Mouse (Mus musculus): ENCODE data around the gene Pax7.

Pax7 gene

DNA sequence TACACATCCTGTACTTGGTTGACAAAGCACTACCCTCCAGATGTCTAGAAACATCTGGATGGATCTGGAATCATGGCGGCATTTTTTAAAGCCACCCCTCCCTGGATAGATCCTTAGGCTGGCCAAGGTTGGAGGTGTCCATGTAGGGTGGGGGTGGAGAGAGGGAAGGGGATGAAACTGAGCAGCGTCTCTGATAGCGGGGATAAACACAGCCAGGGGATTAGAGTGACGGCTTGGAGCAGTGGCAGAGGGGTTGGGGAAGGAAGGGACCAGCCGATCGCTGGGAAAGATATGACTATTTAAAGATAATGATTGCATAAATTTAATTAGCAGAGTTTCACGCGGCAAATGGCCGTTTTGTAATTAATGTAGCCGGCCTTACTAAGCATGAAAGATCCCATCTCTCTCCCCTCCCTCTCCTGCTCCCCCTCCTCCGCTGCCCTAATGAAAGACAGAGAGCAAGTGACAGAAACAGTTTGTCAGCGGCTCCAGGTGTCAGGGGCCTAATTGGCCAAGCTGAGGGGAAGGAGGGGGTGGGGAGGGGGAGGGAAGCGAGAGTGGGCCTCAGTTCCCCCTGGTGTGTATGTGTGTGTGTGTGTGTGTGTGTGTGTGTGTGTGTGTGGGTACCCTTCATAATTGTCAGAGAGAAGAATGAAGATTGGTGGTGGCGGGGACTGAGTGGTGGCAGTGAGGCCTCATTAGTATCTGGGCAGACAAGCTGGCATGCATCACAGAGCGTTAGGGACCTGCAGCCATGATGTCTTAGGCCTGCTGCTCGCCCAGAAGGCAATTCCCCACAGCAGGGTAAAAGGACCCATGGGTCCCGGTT is 74.6 kb downstream of the Pax7 start:
- in situ Hi-C loops (cut with MseI, MboI) = no loop called here

- in situ Hi-C loops (cut with MseI, MboI) = no loop called here
Measured at GRCm38 (mm10) chr4:139756931-139757330, 76.4 kb downstream of the Pax7 start.

DNA sequence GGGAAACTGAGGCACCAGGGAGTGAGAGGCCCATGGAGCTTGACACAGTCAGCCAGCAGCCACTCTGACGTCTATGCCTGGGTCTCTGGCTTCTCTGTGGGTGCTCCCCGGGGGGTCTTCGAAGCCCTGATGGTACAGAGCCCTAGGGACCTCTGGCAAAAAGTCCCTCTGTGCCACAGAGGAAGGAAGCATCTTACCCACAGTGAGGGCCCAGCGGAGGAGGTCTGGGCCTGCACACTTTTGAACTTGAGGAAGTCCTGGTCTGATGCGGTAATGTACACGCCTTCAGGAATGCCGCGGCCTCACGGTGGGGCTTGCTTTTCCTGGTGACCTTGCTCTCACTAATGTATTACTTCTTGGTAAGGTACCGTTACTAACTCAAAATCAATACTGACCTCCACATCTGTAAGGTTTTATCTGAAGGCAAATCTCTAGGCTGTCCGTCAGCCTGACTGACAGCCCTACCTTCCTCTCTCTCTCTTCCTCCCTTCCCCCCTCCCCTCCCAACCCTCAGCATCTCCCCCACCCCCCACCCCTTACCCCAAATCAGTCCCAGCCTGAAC is 79.1 kb downstream of the Pax7 start:
- in situ Hi-C loops (cut with MseI, MboI) = no loop called here

DNA sequence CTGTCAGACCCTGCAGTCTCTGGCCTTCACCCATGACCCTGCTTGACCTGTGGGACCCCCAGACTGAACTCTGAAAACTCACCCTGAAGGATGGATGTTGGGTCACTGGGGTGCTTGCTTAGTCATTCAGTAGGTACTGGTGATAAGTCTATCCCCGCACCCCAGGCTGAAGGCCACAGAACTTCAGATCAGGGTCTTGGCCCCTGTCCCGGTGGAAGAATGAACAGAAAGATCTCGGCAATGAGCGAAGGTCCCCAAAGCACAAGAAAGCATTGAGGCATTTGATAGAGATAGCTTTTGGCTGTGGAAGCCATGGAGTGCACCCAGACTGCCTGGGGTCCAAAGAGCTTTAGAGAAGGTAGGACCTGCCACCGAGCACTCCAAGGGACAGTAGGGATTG is 82.4 kb downstream of the Pax7 start:
- in situ Hi-C loops (cut with MseI, MboI) = no loop called here

GRCm38 (mm10) chr4:139747190-139747936 is 86.0 kb downstream of the Pax7 start:
- in situ Hi-C loops (cut with MseI, MboI) = no loop called here

GRCm38 (mm10) chr4:139746177-139746576 is 87.2 kb downstream of the Pax7 start:
- in situ Hi-C loops (cut with MseI, MboI) = no loop called here

- in situ Hi-C loops (cut with MseI, MboI) = no loop called here
Measured at GRCm38 (mm10) chr4:139744765-139745395, 88.4 kb downstream of the Pax7 start.

GRCm38 (mm10) chr4:139743626-139744025 is 89.7 kb downstream of the Pax7 start:
- in situ Hi-C loops (cut with MseI, MboI) = no loop called here

- in situ Hi-C loops (cut with MseI, MboI) = no loop called here
Measured at GRCm38 (mm10) chr4:139737035-139737434, 96.3 kb downstream of the Pax7 start.

GRCm38 (mm10) chr4:139727101-139727500 is 106.2 kb downstream of the Pax7 start:
- in situ Hi-C loops (cut with MseI, MboI) = no loop called here

- in situ Hi-C loops (cut with MseI, MboI) = no loop called here
Measured at GRCm38 (mm10) chr4:139725421-139725820, 107.9 kb downstream of the Pax7 start.

DNA sequence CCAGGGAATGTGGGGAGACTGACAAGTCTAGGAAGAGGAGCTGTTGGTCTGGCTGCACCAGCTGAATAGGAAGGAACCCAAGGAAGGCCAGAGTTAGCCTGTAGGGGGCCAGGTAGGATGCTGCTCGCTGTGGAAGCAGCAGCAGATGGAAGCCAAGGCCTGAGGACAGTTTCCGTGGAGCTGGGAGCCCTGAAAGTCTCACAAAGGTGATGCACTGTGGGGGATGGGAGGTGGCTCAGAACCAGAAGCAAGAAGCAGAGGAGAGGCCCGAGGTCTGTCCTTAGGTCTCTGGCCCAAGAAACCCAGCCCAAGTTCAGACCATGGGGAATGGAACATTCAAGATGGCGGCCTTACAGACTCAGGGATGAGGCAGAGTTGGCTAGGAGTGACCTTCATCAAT is 109.0 kb downstream of the Pax7 start:
- in situ Hi-C loops (cut with MseI, MboI) = no loop called here

DNA sequence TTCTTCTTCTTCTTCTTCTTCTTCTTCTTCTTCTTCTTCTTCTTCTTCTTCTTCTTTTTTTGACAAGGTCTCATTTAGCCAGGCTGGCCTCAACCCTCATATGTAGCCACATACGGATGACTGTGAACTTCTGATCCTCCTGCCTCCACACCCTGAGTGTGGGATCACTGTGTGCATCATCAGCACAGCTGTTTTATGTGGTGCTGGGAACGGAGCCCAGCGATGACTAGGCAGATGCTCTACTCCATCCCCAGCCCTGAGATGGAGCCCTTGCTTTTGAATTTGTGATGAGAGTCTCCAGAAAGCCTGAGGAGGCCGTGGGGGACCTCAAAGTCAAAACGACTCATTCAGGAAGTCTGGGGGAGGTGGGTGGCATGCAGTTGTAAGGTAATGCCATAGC is 114.3 kb downstream of the Pax7 start:
- in situ Hi-C loops (cut with MseI, MboI) = no loop called here

GRCm38 (mm10) chr4:139716477-139717169 is 116.7 kb downstream of the Pax7 start:
- in situ Hi-C loops (cut with MseI, MboI) = no loop called here

- in situ Hi-C loops (cut with MseI, MboI) = no loop called here
Measured at GRCm38 (mm10) chr4:139715241-139715932, 117.9 kb downstream of the Pax7 start.

- in situ Hi-C loops (cut with MseI, MboI) = no loop called here
Measured at GRCm38 (mm10) chr4:139710467-139711334, 122.6 kb downstream of the Pax7 start.

DNA sequence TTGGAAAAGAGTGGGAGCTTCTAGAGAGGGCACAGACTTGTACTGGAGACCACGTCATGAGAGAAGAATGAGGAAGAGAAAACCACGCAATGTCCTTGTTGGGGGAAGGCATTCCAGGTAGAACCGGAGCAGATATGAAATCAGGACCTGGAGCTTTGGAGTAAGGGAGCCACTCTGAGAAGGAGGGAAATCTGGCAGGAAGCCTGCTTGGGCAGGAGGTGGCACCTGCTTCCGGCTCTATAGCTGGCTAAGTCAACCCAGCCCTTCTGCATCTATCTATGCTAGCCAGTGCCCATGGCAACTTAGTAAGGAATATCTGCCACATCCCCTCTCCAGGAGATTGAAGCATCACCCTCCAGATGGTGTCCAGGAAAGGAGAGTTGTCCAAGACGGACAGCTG is 127.3 kb downstream of the Pax7 start:
- in situ Hi-C loops (cut with MseI, MboI) = loop anchor here in 1 of 2 experiments (5.0 kb wide), 1 partner anchor 151 kb away; no protein-coding TSS in a partner anchor

DNA sequence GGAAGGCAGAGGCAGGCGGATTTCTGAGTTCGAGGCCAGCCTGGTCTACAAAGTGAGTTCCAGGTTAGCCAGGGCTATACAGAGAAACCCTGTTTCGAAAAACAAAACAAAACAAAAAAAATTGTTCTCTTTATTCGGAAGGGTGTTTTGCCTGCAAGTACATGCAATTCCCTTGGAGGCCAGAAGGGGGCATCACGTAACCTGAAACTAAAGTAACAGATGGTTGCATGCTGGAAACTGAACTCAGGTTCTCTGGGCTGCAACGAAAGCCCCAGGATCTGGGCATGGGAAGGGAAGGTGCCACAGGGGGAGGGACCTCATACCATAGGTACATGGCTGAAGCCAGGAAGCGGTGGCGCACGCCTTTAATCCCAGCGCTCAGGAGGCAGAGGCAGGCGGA is 129.9 kb downstream of the Pax7 start:
- in situ Hi-C loops (cut with MseI, MboI) = no loop called here

DNA sequence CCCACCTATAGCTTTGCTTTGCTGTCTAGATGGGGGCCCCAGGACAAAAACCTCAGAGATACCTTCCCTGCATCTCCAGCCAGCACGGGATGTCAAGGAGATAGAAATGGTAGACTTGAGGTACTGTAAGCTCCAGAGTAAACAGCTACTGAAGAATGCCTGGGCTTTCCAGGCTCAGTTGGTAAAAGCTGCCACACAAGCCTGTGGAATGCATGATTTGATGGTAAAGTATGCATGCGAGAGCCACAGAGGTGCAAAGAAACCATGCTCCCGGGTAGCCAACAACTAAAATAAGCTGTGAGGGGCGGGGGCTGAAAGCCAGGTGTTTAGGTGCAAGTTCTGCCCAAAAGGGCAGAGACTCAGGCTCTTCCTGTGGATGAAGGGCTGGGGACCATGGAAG is 130.4 kb downstream of the Pax7 start:
- in situ Hi-C loops (cut with MseI, MboI) = no loop called here

DNA sequence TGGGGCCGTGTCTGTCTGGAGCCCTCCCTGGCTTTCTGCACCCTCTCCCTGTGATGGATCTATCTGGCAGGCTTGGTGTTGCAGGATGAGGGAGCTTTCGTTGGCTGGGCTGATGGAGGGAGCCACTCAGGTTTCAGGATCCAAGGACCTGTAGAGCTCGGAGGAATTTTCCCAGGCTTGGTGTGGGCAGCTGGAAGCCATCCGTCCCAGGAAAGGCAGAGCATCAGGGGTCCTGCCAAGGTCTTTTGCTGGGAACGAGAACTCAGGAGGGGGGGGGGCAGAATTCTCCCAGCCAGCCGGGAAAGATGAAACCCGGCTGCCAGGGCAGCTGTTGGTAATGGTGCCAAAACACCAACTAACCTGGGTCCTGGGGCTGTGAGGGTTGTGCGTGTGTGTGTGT is 134.7 kb downstream of the Pax7 start:
- in situ Hi-C loops (cut with MseI, MboI) = no loop called here
